Mouse (Mus musculus) myocyte (in vitro differentiated cells): ENCODE measurements around the gene Kcnq1. TPM values are rescaled to one million over a fixed set of nuclear protein-coding genes. Genes with fewer than 3 reads are reported as not detected.

Experiments used
- H3K27me3 ChIP-seq: one replicate; pipeline ENCODE4 v1.6.1; 2011; ENCODE audit not compliant: control insufficient read depth, insufficient read depth, insufficient read length
- H3K36me3 ChIP-seq: one replicate; pipeline ENCODE4 v1.6.1; 2011; ENCODE audit not compliant: control insufficient read depth, insufficient read depth
- H3K4me2 ChIP-seq: one replicate; pipeline ENCODE4 v1.6.1; 2011; ENCODE audit warnings: low read depth, control low read depth
- H3K4me3 ChIP-seq: one replicate; pipeline ENCODE4 v1.5.1; 2011; ENCODE audit warnings: mild to moderate bottlenecking, control low read depth, moderate library complexity
- H3K79me2 ChIP-seq: one replicate; pipeline ENCODE4 v1.6.1; 2011; ENCODE audit not compliant: control insufficient read depth, insufficient read depth
- H3ac ChIP-seq: one replicate; pipeline ENCODE4 v1.6.1; 2011; ENCODE audit not compliant: control insufficient read depth, insufficient read length
- CEBPB ChIP-seq: IDR thresholded peaks from 2 replicates; pipeline ENCODE4 v1.6.1; 2011; ENCODE audit warnings: mild to moderate bottlenecking, moderate library complexity; ENCODE audit not compliant: poor library complexity, insufficient read depth, severe bottlenecking
- E2F4 ChIP-seq: IDR thresholded peaks from one replicate; pipeline ENCODE4 v1.6.1; 2011; ENCODE audit warnings: mild to moderate bottlenecking, control low read depth, moderate library complexity; ENCODE audit not compliant: insufficient read depth
- MAX ChIP-seq: IDR thresholded peaks from one replicate; pipeline ENCODE4 v1.6.1; 2011; ENCODE audit warnings: low read depth, mild to moderate bottlenecking, control low read depth
- MYOD1 ChIP-seq, 3 experiments: IDR thresholded peaks; one replicate each; pipeline ENCODE4 v1.6.1; 2011; ENCODE audit warnings: control low read depth in 2 of 3, low read depth in 2 of 3, mild to moderate bottlenecking in 2 of 3, moderate library complexity in 1 of 3; ENCODE audit not compliant: insufficient read length in 2 of 3, control insufficient read depth in 1 of 3
- MYOG ChIP-seq, 3 experiments: IDR thresholded peaks; one replicate each; pipeline ENCODE4 v1.6.1; 2011; ENCODE audit warnings: control low read depth in 2 of 3, low read depth in 2 of 3, mild to moderate bottlenecking in 2 of 3; ENCODE audit not compliant: insufficient read length in 2 of 3, control insufficient read depth in 1 of 3, insufficient read depth in 1 of 3
- POLR2A ChIP-seq: IDR thresholded peaks from one replicate; pipeline ENCODE4 v1.6.1; 2011; ENCODE audit warnings: low read depth, mild to moderate bottlenecking, control low read depth, moderate library complexity; ENCODE audit not compliant: insufficient read length
- POLR2AphosphoS2 ChIP-seq: IDR thresholded peaks from one replicate; pipeline ENCODE4 v1.6.1; 2011; ENCODE audit warnings: low read depth, control low read depth; ENCODE audit not compliant: insufficient read length
- REST ChIP-seq: IDR thresholded peaks from one replicate; pipeline ENCODE4 v1.6.1; 2011; ENCODE audit warnings: mild to moderate bottlenecking, control low read depth, moderate library complexity; ENCODE audit not compliant: insufficient read depth, insufficient read length
- SRF ChIP-seq: IDR thresholded peaks from one replicate; pipeline ENCODE4 v1.6.1; 2011; ENCODE audit warnings: low read depth; ENCODE audit not compliant: control insufficient read depth, insufficient read length
- TCF12 ChIP-seq: IDR thresholded peaks from one replicate; pipeline ENCODE4 v1.6.1; 2011; ENCODE audit warnings: mild to moderate bottlenecking, control low read depth; ENCODE audit not compliant: poor library complexity, insufficient read depth, severe bottlenecking
- TCF3 ChIP-seq: IDR thresholded peaks from one replicate; pipeline ENCODE4 v1.6.1; 2011; ENCODE audit warnings: low read depth, control low read depth; ENCODE audit not compliant: insufficient read length
- USF1 ChIP-seq: IDR thresholded peaks from one replicate; pipeline ENCODE4 v1.6.1; 2011; ENCODE audit warnings: low read depth, mild to moderate bottlenecking, control low read depth, moderate library complexity
- polyA plus RNA-seq: library from polyadenylated mRNA; unstranded; fragments of >200 nt; fragmentation: generic; extraction: Trizol; gene quantifications from one replicate; pipeline ENCODE4 v1.2.1, GENCODE M21; 2012; ENCODE audit warnings: missing spikeins

Kcnq1 gene
- polyA plus RNA-seq, 1 experiment: 0.12 TPM

GRCm38 (mm10) chr7:143305808-143306207 lies 199.6 kb downstream of the Kcnq1 start:
- no peaks in the 10 kb centered on the region for H3K79me2 ChIP-seq
- no peak overlapping the region for H3K4me3 ChIP-seq
- no peak overlapping the region for H3K4me2 ChIP-seq
- H3ac ChIP-seq: no peak overlapping the region
- TF ChIP-seq E2F4 (no peak), TCF3 (no peak), REST (no peak)
- H3K36me3 ChIP-seq: no peaks in the 10 kb centered on the region
- H3K27me3 ChIP-seq: no peaks in the 10 kb centered on the region

DNA sequence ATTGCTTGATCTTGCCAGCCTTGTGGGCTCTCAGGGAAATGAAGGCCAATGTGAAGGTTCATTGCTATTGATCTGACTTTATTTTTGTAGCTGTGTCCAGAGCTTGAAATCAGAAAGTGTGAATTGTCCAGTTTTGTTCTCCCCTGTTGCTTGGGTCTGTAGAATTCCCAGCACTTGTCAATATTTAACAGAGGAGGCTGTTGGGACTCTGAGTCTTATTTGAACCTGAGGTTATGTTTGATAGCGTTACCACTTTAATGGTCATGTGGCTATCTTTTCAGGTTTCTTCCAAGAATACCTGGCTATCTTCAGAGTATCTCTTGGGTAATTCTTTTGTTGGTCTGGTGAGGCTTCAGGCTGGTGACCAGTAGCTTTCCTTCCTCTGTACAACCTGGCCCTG lies 201.8 kb downstream of the Kcnq1 start:
- Histone ChIP-seq H3K36me3 (no peaks in the 10 kb centered on the region), H3ac (no peak overlapping the region), H3K79me2 (no peaks in the 10 kb centered on the region), H3K27me3 (peaks cover 5% of the 10 kb centered on the region), H3K4me2 (no peak overlapping the region), H3K4me3 (no peak overlapping the region)
- TF ChIP-seq USF1 (no peak), TCF3 (no peak), REST (no peak), E2F4 (no peak), MYOG (IDR thresholded peaks at IDR 0.05; ENCODE audit: control insufficient read depth in 1 of 3, insufficient read depth in 1 of 3, insufficient read length in 2 of 3, low read depth in 2 of 3) (no peak), CEBPB (no peak), TCF12 (no peak), POLR2AphosphoS2 (no peak), POLR2A (no peak), SRF (no peak)

GRCm38 (mm10) chr7:143310311-143310710 lies 204.1 kb downstream of the Kcnq1 start:
- no peak for TF ChIP-seq SRF
- TF ChIP-seq USF1: no peak
- TF ChIP-seq REST: no peak
- TF ChIP-seq E2F4: no peak
- no peak for TF ChIP-seq TCF12
- no peak for TF ChIP-seq MYOG (IDR thresholded peaks at IDR 0.05; ENCODE audit: control insufficient read depth in 1 of 3, insufficient read depth in 1 of 3, insufficient read length in 2 of 3, low read depth in 2 of 3)
- TF ChIP-seq MYOD1 (IDR thresholded peaks at IDR 0.05; ENCODE audit: control insufficient read depth in 1 of 3, insufficient read length in 2 of 3, low read depth in 2 of 3): no peak
- TF ChIP-seq POLR2A: no peak
- TF ChIP-seq TCF3: no peak
- no peak for TF ChIP-seq MAX
- TF ChIP-seq CEBPB: no peak
- no peak for TF ChIP-seq POLR2AphosphoS2
- Histone ChIP-seq H3K36me3 (no peaks in the 10 kb centered on the region), H3K4me2 (no peak overlapping the region), H3K4me3 (no peak overlapping the region), H3ac (no peak overlapping the region), H3K79me2 (no peaks in the 10 kb centered on the region), H3K27me3 (peaks cover 5% of the 10 kb centered on the region)

DNA sequence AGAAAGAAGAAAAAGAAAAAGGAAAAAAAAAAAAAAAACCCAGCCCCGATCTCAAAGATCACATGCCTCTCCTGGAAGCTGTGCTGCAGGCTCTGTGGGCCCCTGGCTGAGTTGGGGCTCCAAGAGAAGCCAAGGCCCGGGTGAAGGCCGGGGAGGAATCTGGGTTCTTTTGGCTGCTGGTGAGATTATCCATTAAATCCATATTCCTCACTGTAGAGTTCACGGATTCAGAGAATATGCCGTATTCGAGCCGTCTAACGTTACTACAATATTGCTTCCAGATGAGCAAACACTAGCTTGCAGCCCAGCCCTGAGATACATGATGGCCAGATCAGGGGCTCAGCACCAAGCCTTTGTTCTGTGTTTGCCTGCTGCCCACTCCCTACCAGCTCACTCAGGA lies 204.7 kb downstream of the Kcnq1 start:
- no peaks in the 10 kb centered on the region for H3K79me2 ChIP-seq
- no peak overlapping the region for H3K4me3 ChIP-seq
- H3ac ChIP-seq: no peak overlapping the region
- no peaks in the 10 kb centered on the region for H3K36me3 ChIP-seq
- no peak for TF ChIP-seq MAX
- no peak for TF ChIP-seq E2F4
- no peak for TF ChIP-seq CEBPB
- TF ChIP-seq TCF3: no peak
- TF ChIP-seq MYOD1 (IDR thresholded peaks at IDR 0.05; ENCODE audit: control insufficient read depth in 1 of 3, insufficient read length in 2 of 3, low read depth in 2 of 3): no peak
- TF ChIP-seq POLR2AphosphoS2: no peak
- TF ChIP-seq REST: no peak
- no peak for TF ChIP-seq USF1
- TF ChIP-seq SRF: no peak
- no peak for TF ChIP-seq TCF12
- no peak for TF ChIP-seq POLR2A
- TF ChIP-seq MYOG (IDR thresholded peaks at IDR 0.05; ENCODE audit: control insufficient read depth in 1 of 3, insufficient read depth in 1 of 3, insufficient read length in 2 of 3, low read depth in 2 of 3): no peak
- H3K4me2 ChIP-seq: no peak overlapping the region
- peaks cover 5% of the 10 kb centered on the region for H3K27me3 ChIP-seq

DNA sequence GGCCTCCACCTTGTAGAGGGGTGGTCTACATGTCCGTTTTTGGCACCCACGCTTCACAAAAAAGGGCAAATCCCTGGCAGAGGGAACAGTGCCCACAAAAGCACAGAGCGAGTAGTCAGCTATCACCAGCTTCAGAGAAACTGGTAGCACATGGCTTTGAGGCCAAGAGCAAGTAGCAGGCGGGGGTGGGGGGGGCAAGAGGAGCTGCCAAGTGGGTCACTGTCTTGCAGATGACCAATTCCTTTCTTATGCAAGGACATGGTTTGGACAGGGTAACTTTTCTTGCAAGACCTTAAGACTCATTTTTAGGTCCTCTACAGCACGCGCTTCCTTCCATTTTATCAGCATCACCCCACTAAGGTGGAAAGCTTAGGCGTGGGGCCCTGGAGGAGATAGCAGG lies 205.3 kb downstream of the Kcnq1 start:
- Histone ChIP-seq H3K36me3 (no peaks in the 10 kb centered on the region), H3K4me2 (no peak overlapping the region)

More for the DNA sequence above, 205.3 kb downstream of the Kcnq1 start:
- no peak for TF ChIP-seq POLR2AphosphoS2
- no peak for TF ChIP-seq SRF
- TF ChIP-seq TCF12: no peak
- TF ChIP-seq USF1: no peak
- TF ChIP-seq E2F4: no peak
- no peak for TF ChIP-seq POLR2A
- TF ChIP-seq REST: no peak
- no peak for TF ChIP-seq TCF3
- no peak for TF ChIP-seq MYOG (IDR thresholded peaks at IDR 0.05; ENCODE audit: control insufficient read depth in 1 of 3, insufficient read depth in 1 of 3, insufficient read length in 2 of 3, low read depth in 2 of 3)
- no peak for TF ChIP-seq MAX
- no peak for TF ChIP-seq CEBPB
- TF ChIP-seq MYOD1 (IDR thresholded peaks at IDR 0.05; ENCODE audit: control insufficient read depth in 1 of 3, insufficient read length in 2 of 3, low read depth in 2 of 3): no peak
- no peaks in the 10 kb centered on the region for H3K79me2 ChIP-seq
- H3K27me3 ChIP-seq: peaks cover 5% of the 10 kb centered on the region
- no peak overlapping the region for H3ac ChIP-seq
- no peak overlapping the region for H3K4me3 ChIP-seq
